Mouse (Mus musculus) forebrain, embryonic 16.5 days (tissue): ENCODE measurements around the gene Dlgap1. TPM values are rescaled to one million over a fixed set of nuclear protein-coding genes. Genes with fewer than 3 reads are reported as not detected.

Experiments
- ATAC-seq: fragments of 200-750 bp; cut with Nextera tagmentation; 2 replicates; pipeline ENCODE4 v1.8.0; 2017; ENCODE audit warnings: mild to moderate bottlenecking, moderate library complexity
- H3K27ac ChIP-seq: fragments of 300-500 bp; sonication (generic); 2 replicates; pipeline ENCODE4 v1.5.1; 2014; ENCODE audit warnings: low read length, control low read depth
- H3K27me3 ChIP-seq: fragments of 300-500 bp; sonication (generic); replicated peaks from 2 replicates; pipeline ENCODE4 v1.6.1; 2014; ENCODE audit warnings: low read length; ENCODE audit not compliant: control insufficient read depth, insufficient read depth
- H3K36me3 ChIP-seq: fragments of 300-500 bp; sonication (generic); 2 replicates; pipeline ENCODE4 v1.6.1; 2014; ENCODE audit not compliant: control insufficient read depth, insufficient read depth
- H3K4me1 ChIP-seq: fragments of 300-500 bp; sonication (generic); replicated peaks from 2 replicates; pipeline ENCODE4 v1.6.1; 2014; ENCODE audit warnings: low read length; ENCODE audit not compliant: control insufficient read depth, insufficient read depth
- H3K4me2 ChIP-seq: fragments of 300-500 bp; sonication (generic); 2 replicates; pipeline ENCODE4 v1.6.1; 2014; ENCODE audit warnings: mild to moderate bottlenecking, low read length, control low read depth
- H3K4me3 ChIP-seq: fragments of 300-500 bp; sonication (generic); replicated peaks from 2 replicates; pipeline ENCODE4 v1.5.1; 2014; ENCODE audit warnings: mild to moderate bottlenecking, low read length, control low read depth
- H3K9ac ChIP-seq: fragments of 300-500 bp; sonication (generic); replicated peaks from 2 replicates; pipeline ENCODE4 v1.6.1; 2014; ENCODE audit warnings: low read depth, low read length, control low read depth
- H3K9me3 ChIP-seq: fragments of 300-500 bp; sonication (generic); 2 replicates; pipeline ENCODE4 v1.6.1; 2016; ENCODE audit warnings: low read length; ENCODE audit not compliant: control insufficient read depth
- WGBS: fragments of 180-500 bp; shearing (Covaris S2); extraction: QIAGEN DNeasy Blood & Tissue Kit; methylation state at CpG from one replicate; pipeline ENCODE4 v1.1.7; 2014; 5-methylcytosine and 5-hydroxymethylcytosine counted together
- polyA plus RNA-seq: library from polyadenylated mRNA; unstranded; fragments of >200 nt; fragmentation: Nextera tagmentation; extraction: Ambion mirVana; gene quantifications from 2 replicates; pipeline ENCODE4 v1.2.1, GENCODE M21; 2015

The Dlgap1 gene
- polyA plus RNA-seq, 1 experiment from 2014 or later = 47.2 TPM

- Histone ChIP-seq H3K4me2 (no peak overlapping the region), H3K9ac (no peak overlapping the region), H3K4me1 (no peaks in the 10 kb centered on the region), H3K27me3 (no peaks in the 10 kb centered on the region), H3K4me3 (no peak overlapping the region), H3K36me3 (no peaks in the 10 kb centered on the region), H3K9me3 (no peaks in the 10 kb centered on the region), H3K27ac (no peak overlapping the region)
- 77% methylated on average over 4 of the region's 4 CpGs for WGBS
- ATAC-seq = no peak
Observed at GRCm38 (mm10) chr17:70828180-70828528, 859.3 kb downstream of the Dlgap1 start.

GRCm38 (mm10) chr17:70828569-70828968 is 859.7 kb downstream of the Dlgap1 start:
- Histone ChIP-seq H3K9me3 (no peaks in the 10 kb centered on the region), H3K27me3 (no peaks in the 10 kb centered on the region), H3K4me2 (no peak overlapping the region), H3K9ac (no peak overlapping the region), H3K27ac (no peak overlapping the region), H3K36me3 (no peaks in the 10 kb centered on the region), H3K4me3 (no peak overlapping the region), H3K4me1 (no peaks in the 10 kb centered on the region)
- WGBS = 84% methylated on average over 2 of the region's 2 CpGs
- ATAC-seq = no peak

DNA sequence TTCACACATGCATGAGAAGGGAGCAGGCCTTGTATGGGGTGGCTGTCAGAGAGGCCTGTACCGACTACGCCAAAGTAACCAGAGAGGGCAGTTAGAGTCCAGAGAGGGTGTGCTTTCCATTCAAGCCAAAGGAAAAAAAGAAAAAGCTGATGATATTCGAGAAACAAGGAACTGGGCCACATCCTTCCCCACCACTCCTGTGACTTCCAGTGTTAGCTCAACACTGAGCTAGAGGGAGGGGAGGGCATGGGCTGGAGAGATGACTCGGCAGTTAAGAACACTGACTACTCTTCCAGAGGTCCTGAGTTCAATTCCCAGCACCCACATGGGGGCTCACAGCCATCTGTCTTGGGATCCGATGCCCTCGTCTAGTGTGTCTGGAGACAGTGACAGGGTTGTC is 860.3 kb downstream of the Dlgap1 start:
- Histone ChIP-seq H3K36me3 (no peaks in the 10 kb centered on the region), H3K4me2 (no peak overlapping the region), H3K27ac (no peak overlapping the region), H3K4me3 (no peak overlapping the region), H3K9me3 (no peaks in the 10 kb centered on the region), H3K4me1 (no peaks in the 10 kb centered on the region), H3K27me3 (no peaks in the 10 kb centered on the region), H3K9ac (no peak overlapping the region)
- 91% methylated on average over 6 of the region's 6 CpGs for WGBS
- ATAC-seq = no peak

DNA sequence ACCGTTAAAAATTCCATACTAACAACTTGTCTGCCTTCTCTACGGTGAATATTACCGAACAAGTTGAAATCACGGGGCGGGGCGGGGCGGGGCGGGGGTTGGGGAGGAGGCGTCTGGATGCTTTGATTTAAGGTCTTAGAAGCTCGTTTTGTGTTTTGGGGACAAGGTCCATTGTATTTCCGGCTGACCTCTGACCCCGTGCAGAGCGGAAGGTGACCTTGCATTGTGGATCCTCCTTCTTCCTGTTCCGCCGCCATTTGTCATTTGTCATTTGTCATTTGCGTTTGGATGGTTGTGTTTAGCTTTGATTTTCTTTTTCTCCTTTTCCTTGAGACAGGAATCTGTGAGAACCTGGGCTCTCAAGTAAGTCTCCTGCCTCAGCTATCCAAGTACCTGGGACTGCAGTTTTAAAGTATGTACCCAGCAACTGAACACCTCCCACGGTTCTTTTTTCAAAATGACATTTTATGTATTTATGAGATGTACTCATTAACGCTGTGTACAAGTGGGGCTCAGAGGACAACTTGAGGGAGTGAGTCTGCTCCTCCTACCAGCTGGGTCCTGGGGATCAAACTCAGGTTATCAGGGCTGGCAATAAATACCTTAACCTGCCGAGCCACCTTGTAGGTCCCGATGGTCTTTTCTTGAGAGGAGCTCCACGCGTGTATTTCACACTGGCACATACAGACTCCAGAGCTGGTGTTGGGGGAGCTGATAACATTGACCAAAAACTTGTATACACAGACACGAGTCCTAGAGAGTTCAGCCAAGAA is 861.3 kb downstream of the Dlgap1 start:
- Histone ChIP-seq H3K9ac (no peak overlapping the region), H3K4me3 (no peak overlapping the region), H3K9me3 (no peaks in the 10 kb centered on the region), H3K27ac (no peak overlapping the region), H3K27me3 (no peaks in the 10 kb centered on the region), H3K4me1 (peaks cover 6% of the 10 kb centered on the region), H3K4me2 (no peak overlapping the region), H3K36me3 (no peaks in the 10 kb centered on the region)
- no peak for ATAC-seq
- WGBS = 88% methylated on average over 23 of the region's 23 CpGs

GRCm38 (mm10) chr17:70831591-70831990 is 862.7 kb downstream of the Dlgap1 start:
- H3K9ac ChIP-seq = no peak overlapping the region
- no peaks in the 10 kb centered on the region for H3K36me3 ChIP-seq
- H3K4me1 ChIP-seq = peaks cover 10% of the 10 kb centered on the region
- no peak overlapping the region for H3K27ac ChIP-seq
- WGBS = 87% methylated on average over 4 of the region's 4 CpGs
- ATAC-seq = no peak
- H3K4me2 ChIP-seq = no peak overlapping the region
- H3K27me3 ChIP-seq = no peaks in the 10 kb centered on the region
- no peaks in the 10 kb centered on the region for H3K9me3 ChIP-seq
- no peak overlapping the region for H3K4me3 ChIP-seq

GRCm38 (mm10) chr17:70832544-70832943 is 863.7 kb downstream of the Dlgap1 start:
- no peak for ATAC-seq
- Histone ChIP-seq H3K9me3 (no peaks in the 10 kb centered on the region), H3K4me1 (peaks cover 10% of the 10 kb centered on the region), H3K9ac (no peak overlapping the region), H3K27ac (no peak overlapping the region), H3K27me3 (no peaks in the 10 kb centered on the region), H3K4me3 (no peak overlapping the region), H3K36me3 (no peaks in the 10 kb centered on the region), H3K4me2 (no peak overlapping the region)
- WGBS = 94% methylated on average over 9 of the region's 9 CpGs

DNA sequence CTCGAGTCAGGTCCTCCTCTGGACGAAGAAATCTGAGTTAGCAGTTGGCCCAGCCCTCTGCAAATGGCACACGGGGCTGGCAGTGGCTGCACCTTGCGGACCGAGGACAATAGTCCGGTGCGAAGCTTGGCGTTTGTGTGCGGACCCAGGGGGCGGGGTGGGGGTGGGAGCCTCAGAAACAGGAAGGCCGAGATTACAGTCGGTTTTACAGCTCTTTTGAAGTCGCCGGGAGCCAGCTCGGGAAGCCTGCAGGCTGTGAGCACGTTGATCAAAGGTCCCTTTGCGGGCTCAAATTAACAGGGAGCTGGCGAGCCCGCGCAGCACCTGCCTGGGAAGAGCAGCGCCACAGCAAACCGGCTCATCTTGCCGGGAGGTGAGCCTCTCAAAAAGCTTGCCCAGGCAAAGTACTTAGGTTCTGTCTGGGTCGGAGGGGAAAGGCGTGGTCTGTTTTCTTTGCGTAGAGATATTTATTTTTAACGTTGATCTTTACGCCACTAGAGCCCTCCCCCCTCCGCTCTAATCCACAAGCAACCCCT is 865.6 kb downstream of the Dlgap1 start:
- H3K4me1 ChIP-seq = peaks cover 10% of the 10 kb centered on the region
- under 1% methylated on average over 29 of the region's 29 CpGs for WGBS
- no peaks in the 10 kb centered on the region for H3K27me3 ChIP-seq
- no peaks in the 10 kb centered on the region for H3K9me3 ChIP-seq
- H3K4me3 ChIP-seq = peak overlapping the region; percentile 49
- H3K27ac ChIP-seq = no peak overlapping the region
- peak; percentile 56 for ATAC-seq
- peak overlapping the region; percentile 93 for H3K4me2 ChIP-seq
- no peaks in the 10 kb centered on the region for H3K36me3 ChIP-seq
- H3K9ac ChIP-seq = peak overlapping the region; percentile 57

DNA sequence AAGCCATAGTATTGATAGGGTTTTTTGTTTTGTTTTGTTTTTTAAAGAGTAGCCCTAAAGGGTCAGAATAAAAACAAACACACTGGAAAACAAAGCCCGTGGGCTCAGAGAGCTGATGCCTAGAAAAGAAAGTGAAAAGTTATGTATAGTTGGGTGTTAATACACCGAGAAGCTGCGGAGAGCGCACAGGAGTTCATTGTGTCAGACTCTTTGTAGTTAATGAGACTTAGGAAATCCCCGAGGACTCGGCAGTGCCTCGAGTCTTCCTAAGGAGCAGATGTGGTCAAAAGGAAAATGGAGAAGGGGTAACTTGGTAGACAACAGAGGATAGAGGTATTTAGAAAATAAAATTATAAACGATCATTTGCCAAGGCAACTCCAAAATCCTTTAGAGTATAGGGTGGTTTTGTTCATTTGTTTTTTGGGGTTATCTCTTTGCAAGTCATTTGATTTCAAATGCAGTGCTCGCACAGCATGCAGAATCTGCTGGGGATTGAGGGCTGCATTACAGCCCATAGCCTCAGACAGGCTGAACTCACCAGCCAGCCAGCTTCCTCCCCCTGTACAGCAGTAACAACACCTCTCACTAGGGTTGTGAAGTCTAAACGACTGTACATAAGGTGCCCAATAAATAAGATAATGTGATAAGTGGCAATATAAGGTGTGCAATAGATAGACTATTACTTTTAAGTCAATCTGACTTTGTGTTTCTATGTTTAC is 866.4 kb downstream of the Dlgap1 start:
- Histone ChIP-seq H3K4me1 (peaks cover 10% of the 10 kb centered on the region), H3K4me2 (peak overlapping the region; percentile 93), H3K9ac (peak overlapping the region; percentile 57), H3K36me3 (no peaks in the 10 kb centered on the region), H3K4me3 (peak overlapping the region; percentile 49), H3K9me3 (no peaks in the 10 kb centered on the region), H3K27ac (no peak overlapping the region), H3K27me3 (no peaks in the 10 kb centered on the region)
- under 1% methylated on average over 10 of the region's 10 CpGs for WGBS
- ATAC-seq = 0 out of 2 replicates have a peak, but pooled peaks have one; percentile 34

DNA sequence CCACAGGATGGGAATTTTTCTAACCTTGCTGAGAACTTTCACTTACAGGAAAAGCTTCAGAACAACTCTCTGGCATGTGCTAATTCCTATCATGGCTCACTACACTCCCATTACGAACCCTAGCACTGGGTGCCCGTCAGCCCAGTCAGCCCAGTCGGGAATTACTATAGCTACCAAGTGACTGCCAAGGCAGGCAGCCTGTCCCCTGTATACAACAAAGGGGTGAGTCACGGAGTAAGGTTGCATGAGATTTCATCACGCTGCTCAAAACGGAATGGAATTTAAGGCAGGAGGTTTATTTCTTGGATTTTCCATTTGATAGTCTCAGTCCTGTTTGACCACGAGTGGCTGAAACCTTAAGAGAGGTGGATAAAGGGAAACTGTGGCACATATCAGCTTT is 867.9 kb downstream of the Dlgap1 start:
- Histone ChIP-seq H3K9me3 (no peaks in the 10 kb centered on the region), H3K27ac (no peak overlapping the region), H3K4me1 (peaks cover 10% of the 10 kb centered on the region), H3K4me2 (no peak overlapping the region), H3K4me3 (no peak overlapping the region), H3K27me3 (no peaks in the 10 kb centered on the region), H3K9ac (no peak overlapping the region), H3K36me3 (no peaks in the 10 kb centered on the region)
- 34% methylated on average over 7 of the region's 7 CpGs for WGBS
- no peak for ATAC-seq
